Mouse (Mus musculus) stomach, embryonic 15.5 days (tissue): Measurements from ENCODE around the gene D630036H23Rik. TPM values are rescaled to one million over a fixed set of nuclear protein-coding genes. Genes with fewer than 3 reads are reported as not detected.
"Not testable (repeated sequence)": the region's sequence is repeated elsewhere in the genome, so short reads cannot be mapped to it uniquely, and the experiment has no call there.

Source experiments
- ATAC-seq: fragments of 200-750 bp; cut with Nextera tagmentation; 2 replicates; pipeline ENCODE4 v1.8.0; 2017; ENCODE audit warnings: low read depth, moderate number of reproducible peaks, moderate TSS enrichment; ENCODE audit not compliant: insufficient read depth, low FRiP score
- H3K27ac ChIP-seq: fragments of 300-500 bp; sonication (generic); 2 replicates; pipeline ENCODE4 v1.5.1; 2015; ENCODE audit warnings: mild to moderate bottlenecking, inconsistent platforms
- H3K27me3 ChIP-seq: fragments of 300-500 bp; sonication (generic); replicated peaks from 2 replicates; pipeline ENCODE4 v1.6.1; 2015; ENCODE audit warnings: inconsistent platforms
- H3K36me3 ChIP-seq: fragments of 300-500 bp; sonication (generic); 2 replicates; pipeline ENCODE4 v1.6.1; 2015; ENCODE audit warnings: inconsistent platforms
- H3K4me1 ChIP-seq: fragments of 300-500 bp; sonication (generic); 2 replicates; pipeline ENCODE4 v1.6.1; 2015; ENCODE audit warnings: inconsistent platforms
- H3K4me2 ChIP-seq: fragments of 300-500 bp; sonication (generic); 2 replicates; pipeline ENCODE4 v1.6.1; 2015; ENCODE audit warnings: mild to moderate bottlenecking, inconsistent platforms
- H3K4me3 ChIP-seq: fragments of 300-500 bp; sonication (generic); replicated peaks from 2 replicates; pipeline ENCODE4 v1.5.1; 2015; ENCODE audit warnings: inconsistent platforms
- H3K9ac ChIP-seq: fragments of 300-500 bp; sonication (generic); 2 replicates; pipeline ENCODE4 v1.6.1; 2015; ENCODE audit warnings: inconsistent platforms
- H3K9me3 ChIP-seq: fragments of 300-500 bp; sonication (generic); 2 replicates; pipeline ENCODE4 v1.6.1; 2016; ENCODE audit warnings: inconsistent platforms
- WGBS: fragments of 180-500 bp; shearing (Covaris S2); methylation state at CpG from one replicate; pipeline ENCODE4 v1.1.7; 2015; 5-methylcytosine and 5-hydroxymethylcytosine counted together
- polyA plus RNA-seq: library from polyadenylated mRNA; unstranded; fragments of >200 nt; fragmentation: Nextera tagmentation; extraction: Ambion mirVana; gene quantifications from 2 replicates; pipeline ENCODE4 v1.2.1, GENCODE M21; 2015

The D630036H23Rik gene
- polyA plus RNA-seq: 1.7 and 2.1 TPM in 2 replicates

DNA sequence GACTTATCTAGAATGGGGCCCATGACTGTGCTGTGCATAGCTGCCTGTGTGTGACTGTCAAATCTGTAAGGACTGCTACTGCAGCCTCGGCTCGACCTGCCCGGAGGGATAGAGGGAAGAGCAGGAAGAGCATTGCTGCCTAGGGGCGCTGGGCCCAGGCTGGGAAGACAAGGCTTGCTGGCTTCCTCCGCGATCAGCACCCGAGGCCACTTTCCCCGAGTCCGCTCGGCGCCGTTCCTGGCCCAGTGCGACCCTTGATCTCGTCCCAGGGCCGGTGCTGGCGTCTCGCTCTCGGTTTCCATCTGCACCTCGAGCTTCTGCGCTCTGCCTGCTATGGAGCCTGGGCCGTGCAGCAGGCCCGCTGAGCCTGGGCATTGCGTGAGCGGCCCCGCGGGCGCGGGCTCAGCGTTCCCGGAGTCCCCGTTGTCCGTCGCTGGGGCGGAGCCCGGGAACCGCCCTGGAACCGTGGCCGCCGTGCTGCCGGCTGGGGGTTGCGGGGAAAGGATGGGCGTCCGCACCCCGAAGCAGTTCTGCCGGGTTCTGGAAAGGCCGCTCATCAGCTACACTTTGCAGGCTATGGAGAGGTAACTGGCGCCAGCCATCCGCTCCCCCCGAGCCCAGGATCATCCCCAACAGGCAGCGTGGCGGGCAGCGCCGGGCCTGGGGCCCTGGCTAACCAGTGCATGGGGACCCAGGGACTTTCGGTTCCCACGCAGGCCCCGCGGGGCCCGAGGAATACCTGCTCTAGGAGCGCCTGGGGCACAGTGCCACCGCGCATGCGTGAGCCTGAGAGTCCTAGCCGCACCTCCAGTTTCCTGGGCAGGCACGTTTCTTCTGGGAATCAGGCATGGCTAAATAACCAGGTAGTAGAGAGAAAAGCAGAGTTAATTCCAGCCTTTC is at the start of gene D630036H23Rik, which contains the start of gene Ispd:
D630036H23Rik (minus strand) TSS at position 741 of the 900 bp plus-strand sequence.
Ispd (plus strand) TSS at position 10 of the 900 bp plus-strand sequence.
- no peaks in the 10 kb centered on the region for H3K9me3 ChIP-seq
- H3K27me3 ChIP-seq: no peaks in the 10 kb centered on the region
- peak within 1 kb of the TSS; percentile 96 for H3K27ac ChIP-seq
- peak within 1 kb of the TSS; percentile 83 for H3K4me2 ChIP-seq
- H3K4me3 ChIP-seq: peak within 1 kb of the TSS; percentile 58
- no peaks in the 10 kb centered on the region for H3K36me3 ChIP-seq
- H3K9ac ChIP-seq: peak within 1 kb of the TSS; percentile 74
- peaks cover 4% of the 10 kb centered on the region; the same call in 1 of the 2 replicates for H3K4me1 ChIP-seq
- under 1% methylated on average over 64 of the region's 64 CpGs for WGBS
- peak; percentile 92 for ATAC-seq

DNA sequence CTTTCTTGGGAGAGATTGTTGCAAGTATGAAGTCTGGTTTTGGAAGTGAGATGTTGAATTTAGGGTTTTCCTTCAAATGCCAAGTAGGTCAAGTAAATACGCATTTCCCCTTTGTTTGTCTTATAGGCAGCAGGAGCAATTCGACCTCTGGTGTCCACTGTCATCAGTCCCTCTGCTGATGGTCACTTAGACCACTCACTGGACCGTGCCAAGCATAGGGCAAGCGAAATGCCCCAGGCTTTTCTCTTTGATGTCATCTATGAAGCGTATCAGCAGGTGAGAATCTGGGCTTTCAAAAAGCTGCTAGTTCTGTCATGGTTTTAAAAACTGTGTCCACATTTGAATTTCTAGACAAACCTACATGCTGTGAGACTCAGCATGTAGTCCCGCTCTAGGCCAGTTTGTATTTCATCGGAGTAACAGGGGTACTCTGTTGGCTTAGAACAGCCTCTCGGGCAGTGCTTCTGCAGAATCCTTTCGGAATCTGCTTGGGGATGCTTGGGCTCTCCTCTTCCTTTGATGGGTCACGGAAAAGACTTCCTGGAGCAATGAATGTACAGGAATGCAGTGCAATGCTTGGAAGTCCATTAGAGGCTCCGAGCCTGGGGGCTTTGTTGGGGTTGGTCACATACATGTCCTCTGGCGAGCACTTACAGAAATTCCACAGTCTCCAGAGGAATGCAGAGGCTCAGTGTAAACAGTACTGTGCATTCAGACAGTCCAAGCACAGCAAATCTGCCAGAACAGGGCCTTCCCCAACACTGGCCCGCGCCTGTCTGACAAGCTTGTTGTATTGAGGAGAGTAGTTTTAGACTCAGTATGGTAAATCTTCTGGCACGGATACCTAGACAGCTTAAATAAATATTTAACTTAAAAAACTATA is 44.4 kb upstream of the D630036H23Rik start:
- Histone ChIP-seq H3K9me3 (no peaks in the 10 kb centered on the region), H3K27me3 (no peaks in the 10 kb centered on the region), H3K27ac (peak overlapping the region; percentile 48), H3K4me3 (no peak overlapping the region), H3K4me2 (no peak overlapping the region), H3K9ac (no peak overlapping the region), H3K36me3 (no peaks in the 10 kb centered on the region), H3K4me1 (no peaks in the 10 kb centered on the region)
- WGBS: 47% methylated on average over 15 of the region's 15 CpGs
- peak; percentile 82 for ATAC-seq

DNA sequence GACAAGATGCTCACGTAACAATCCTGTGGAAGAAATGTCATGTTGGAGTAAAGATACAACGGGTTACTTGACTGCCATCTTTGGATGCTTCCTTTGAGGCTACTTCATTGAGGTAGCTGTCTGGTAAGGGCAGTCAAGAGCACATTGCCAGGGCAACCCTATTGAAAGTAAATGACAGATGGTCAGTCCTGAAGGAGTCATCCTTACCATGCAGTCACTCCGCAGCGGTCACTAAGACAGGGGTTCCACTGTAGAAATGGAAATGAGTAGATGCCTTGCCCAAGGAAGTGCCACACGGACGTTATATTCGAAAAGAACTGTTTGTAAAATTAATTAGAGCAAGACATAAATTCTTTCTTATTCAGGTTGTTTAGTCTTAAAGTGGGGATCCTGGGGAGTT is 43.3 kb upstream of the D630036H23Rik start:
- H3K4me3 ChIP-seq: no peak overlapping the region
- H3K4me1 ChIP-seq: no peaks in the 10 kb centered on the region
- H3K27me3 ChIP-seq: no peaks in the 10 kb centered on the region
- H3K9ac ChIP-seq: no peak overlapping the region
- ATAC-seq: no peak
- WGBS: 84% methylated on average over 7 of the region's 7 CpGs
- no peak overlapping the region for H3K4me2 ChIP-seq
- no peak overlapping the region for H3K27ac ChIP-seq
- H3K36me3 ChIP-seq: no peaks in the 10 kb centered on the region
- no peaks in the 10 kb centered on the region for H3K9me3 ChIP-seq

DNA sequence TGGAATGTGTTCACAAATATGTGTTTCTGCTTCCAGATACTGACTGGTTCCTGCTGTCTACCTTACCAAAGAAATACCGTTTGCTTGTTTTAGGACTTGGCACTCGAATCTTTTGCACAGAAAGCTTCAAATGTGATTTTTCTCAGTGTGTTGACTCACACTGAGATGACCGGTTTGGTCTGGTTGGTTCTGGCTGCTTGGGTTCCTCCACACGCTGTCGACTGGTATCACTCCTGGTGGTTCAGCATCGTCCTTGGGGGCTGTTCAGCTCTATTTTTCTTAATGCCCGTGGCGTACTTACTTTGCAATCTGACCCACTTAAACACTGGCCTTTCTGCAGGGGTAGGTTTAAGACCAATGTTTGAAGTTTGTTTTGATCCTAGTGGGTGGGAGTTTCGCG is 41.7 kb upstream of the D630036H23Rik start:
- Histone ChIP-seq H3K9me3 (no peaks in the 10 kb centered on the region), H3K9ac (no peak overlapping the region), H3K27me3 (no peaks in the 10 kb centered on the region), H3K27ac (no peak overlapping the region), H3K4me2 (no peak overlapping the region), H3K4me1 (no peaks in the 10 kb centered on the region), H3K4me3 (no peak overlapping the region), H3K36me3 (no peaks in the 10 kb centered on the region)
- no peak for ATAC-seq
- 73% methylated on average over 10 of the region's 10 CpGs for WGBS

DNA sequence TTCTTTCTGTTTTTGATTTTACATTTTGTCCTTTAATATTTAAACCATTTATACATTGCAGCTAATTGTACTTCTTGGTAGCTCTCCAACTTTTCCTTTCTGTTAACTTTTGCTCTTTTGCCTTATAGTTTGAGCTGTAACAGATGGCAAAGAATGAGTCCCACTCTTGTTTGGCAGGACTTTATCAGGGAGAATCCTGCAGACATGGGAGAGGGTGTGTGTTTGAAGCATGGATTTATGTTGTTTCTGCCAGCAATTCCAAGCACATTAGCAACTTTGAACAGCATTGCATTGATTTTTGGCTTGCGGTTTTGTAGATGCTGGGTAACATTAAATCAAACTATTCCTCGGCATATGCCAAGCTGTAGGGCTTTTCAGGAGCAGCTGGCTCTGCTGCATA is 13.1 kb upstream of the D630036H23Rik start:
- H3K27ac ChIP-seq: 0 out of 2 replicates have a peak overlapping the region, but pooled peaks have one; percentile 17
- WGBS: 42% methylated on average over 2 of the region's 2 CpGs

DNA sequence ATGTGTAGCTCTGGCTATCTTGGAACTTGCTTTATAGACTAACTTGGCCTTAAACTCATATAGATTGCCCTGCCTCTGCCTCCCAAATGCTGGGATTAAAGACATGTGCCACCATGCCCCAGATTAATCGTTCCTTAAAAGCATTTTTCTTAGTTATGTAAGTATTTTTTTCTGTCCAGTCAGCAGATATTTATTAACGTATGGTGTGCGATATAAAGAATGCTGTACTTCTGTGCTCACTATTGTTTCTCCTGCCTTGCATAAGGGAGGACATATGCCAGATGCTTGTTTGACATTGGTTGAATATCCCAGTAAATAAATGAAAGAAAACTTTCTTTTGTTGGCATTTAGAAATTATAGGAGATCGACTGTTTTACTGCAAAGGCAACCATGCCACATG is 5.0 kb upstream of the D630036H23Rik start:
- H3K9ac ChIP-seq: no peak overlapping the region
- ATAC-seq: no peak
- H3K27ac ChIP-seq: no peak overlapping the region
- 82% methylated on average over 4 of the region's 4 CpGs for WGBS
- no peaks in the 10 kb centered on the region for H3K27me3 ChIP-seq
- H3K4me1 ChIP-seq: peaks cover 4% of the 10 kb centered on the region; the same call in 1 of the 2 replicates
- H3K4me2 ChIP-seq: no peak overlapping the region
- no peak overlapping the region for H3K4me3 ChIP-seq
- no peaks in the 10 kb centered on the region for H3K9me3 ChIP-seq
- H3K36me3 ChIP-seq: no peaks in the 10 kb centered on the region; the same call in 1 of the 2 replicates

More for the DNA sequence above, 13.1 kb upstream of the D630036H23Rik start:
- H3K4me3 ChIP-seq: no peak overlapping the region
- no peaks in the 10 kb centered on the region for H3K9me3 ChIP-seq
- no peak overlapping the region for H3K9ac ChIP-seq
- no peak for ATAC-seq
- no peaks in the 10 kb centered on the region for H3K27me3 ChIP-seq
- no peaks in the 10 kb centered on the region; the same call in 1 of the 2 replicates for H3K36me3 ChIP-seq
- no peaks in the 10 kb centered on the region for H3K4me1 ChIP-seq
- H3K4me2 ChIP-seq: no peak overlapping the region

DNA sequence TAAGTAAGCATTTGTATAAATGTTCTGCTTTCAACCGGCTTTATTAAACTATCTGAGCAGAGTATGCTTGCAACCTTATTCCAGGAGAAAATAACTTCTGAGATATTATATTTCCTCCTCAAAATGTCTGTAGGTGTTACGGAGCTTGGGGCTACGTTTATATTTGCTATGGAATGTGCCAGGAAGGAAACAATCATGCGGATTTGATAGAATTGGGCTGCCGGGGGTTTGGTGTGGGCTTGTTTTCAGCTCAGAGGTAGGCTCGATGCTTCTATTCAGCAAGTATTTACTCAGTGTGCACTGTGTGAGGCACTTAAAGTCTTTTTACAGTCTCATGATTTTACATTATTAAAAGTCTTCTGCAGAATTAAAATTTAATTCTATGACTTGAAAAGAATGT is 3.4 kb upstream of the D630036H23Rik start:
- Histone ChIP-seq H3K4me3 (no peak overlapping the region), H3K36me3 (no peaks in the 10 kb centered on the region), H3K4me2 (no peak overlapping the region), H3K4me1 (peaks cover 4% of the 10 kb centered on the region; the same call in 1 of the 2 replicates), H3K27me3 (no peaks in the 10 kb centered on the region), H3K9me3 (no peaks in the 10 kb centered on the region), H3K27ac (no peak overlapping the region), H3K9ac (no peak overlapping the region)
- 41% methylated on average over 6 of the region's 6 CpGs for WGBS
- ATAC-seq: no peak

DNA sequence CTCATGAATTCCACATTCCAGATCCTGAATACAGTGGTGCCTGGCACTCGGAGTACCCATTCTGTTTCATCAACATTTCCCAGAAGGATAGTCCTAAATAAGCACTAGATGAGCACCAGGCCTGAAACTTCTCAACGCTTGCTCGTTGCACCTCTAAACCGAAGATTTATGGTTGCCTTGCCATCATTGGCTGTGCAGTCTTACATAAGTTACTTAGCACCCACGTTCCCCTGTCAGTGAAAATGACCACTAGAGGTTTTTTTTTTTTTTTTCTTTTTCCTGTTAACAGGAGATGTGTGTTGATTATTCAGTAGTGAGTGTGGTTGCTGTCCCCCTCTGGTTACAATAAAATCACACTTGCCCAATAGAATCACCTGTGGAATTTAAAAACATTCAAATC is 1.2 kb downstream of the D630036H23Rik start:
- H3K9me3 ChIP-seq: no peaks in the 10 kb centered on the region
- no peaks in the 10 kb centered on the region for H3K27me3 ChIP-seq
- no peak overlapping the region for H3K4me3 ChIP-seq
- peaks cover 4% of the 10 kb centered on the region; the same call in 1 of the 2 replicates for H3K4me1 ChIP-seq
- H3K4me2 ChIP-seq: peak overlapping the region; percentile 83; the same call in 1 of the 2 replicates
- 51% methylated on average over 5 of the region's 5 CpGs for WGBS
- ATAC-seq: no peak
- no peak overlapping the region for H3K9ac ChIP-seq
- H3K27ac ChIP-seq: no peak overlapping the region; the same call in 1 of the 2 replicates
- H3K36me3 ChIP-seq: no peaks in the 10 kb centered on the region

DNA sequence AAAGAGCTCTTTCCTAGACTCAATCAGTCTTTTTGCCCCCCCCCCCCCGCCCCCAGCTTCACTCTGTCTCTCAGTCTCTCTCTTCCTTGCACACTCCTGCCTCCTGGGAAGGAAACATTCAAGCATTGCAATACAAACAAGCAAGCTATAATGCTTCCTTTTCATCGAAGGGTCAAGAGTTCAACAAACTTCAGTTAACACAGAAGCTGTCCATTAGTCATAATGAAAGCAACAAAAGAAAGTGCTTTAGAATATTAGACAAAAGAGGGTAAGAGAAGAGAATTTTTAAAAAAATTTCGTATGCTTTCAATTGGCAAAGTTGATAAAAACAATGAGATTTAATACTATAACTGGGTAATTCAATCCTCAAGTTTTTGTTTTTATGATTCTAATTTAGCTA is 1.7 kb downstream of the D630036H23Rik start:
- Histone ChIP-seq H3K36me3 (no peaks in the 10 kb centered on the region), H3K27ac (no peak overlapping the region), H3K9ac (no peak overlapping the region), H3K9me3 (no peaks in the 10 kb centered on the region), H3K4me3 (no peak overlapping the region), H3K4me1 (peaks cover 4% of the 10 kb centered on the region; the same call in 1 of the 2 replicates), H3K4me2 (no peak overlapping the region), H3K27me3 (no peaks in the 10 kb centered on the region)
- 44% methylated on average over 3 of the region's 3 CpGs for WGBS
- ATAC-seq: no peak

DNA sequence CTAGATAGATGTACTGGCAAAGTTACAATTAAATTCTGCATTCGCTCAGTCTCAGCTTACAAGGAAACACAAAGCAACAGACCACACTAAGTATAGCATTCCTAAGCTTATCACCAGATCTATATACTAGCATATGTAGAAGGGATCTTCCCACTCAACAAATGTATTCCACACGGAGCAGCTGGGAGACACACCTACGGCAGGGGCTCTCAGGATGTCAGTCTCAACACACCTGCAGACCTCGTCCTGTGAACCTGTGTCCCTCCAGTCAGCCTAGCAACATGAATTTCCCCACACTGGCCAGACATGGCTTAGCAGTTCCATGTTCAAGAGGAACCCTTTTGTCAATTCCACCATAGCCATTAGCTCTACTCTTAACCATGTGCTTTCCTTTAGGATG is 5.6 kb downstream of the D630036H23Rik start:
- H3K9ac ChIP-seq, H3K27me3 ChIP-seq, H3K36me3 ChIP-seq, H3K4me3 ChIP-seq, H3K9me3 ChIP-seq, H3K4me2 ChIP-seq, H3K27ac ChIP-seq, H3K4me1 ChIP-seq, ATAC-seq: not testable (repeated sequence)
- 70% methylated on average over 3 of the region's 4 CpGs for WGBS

DNA sequence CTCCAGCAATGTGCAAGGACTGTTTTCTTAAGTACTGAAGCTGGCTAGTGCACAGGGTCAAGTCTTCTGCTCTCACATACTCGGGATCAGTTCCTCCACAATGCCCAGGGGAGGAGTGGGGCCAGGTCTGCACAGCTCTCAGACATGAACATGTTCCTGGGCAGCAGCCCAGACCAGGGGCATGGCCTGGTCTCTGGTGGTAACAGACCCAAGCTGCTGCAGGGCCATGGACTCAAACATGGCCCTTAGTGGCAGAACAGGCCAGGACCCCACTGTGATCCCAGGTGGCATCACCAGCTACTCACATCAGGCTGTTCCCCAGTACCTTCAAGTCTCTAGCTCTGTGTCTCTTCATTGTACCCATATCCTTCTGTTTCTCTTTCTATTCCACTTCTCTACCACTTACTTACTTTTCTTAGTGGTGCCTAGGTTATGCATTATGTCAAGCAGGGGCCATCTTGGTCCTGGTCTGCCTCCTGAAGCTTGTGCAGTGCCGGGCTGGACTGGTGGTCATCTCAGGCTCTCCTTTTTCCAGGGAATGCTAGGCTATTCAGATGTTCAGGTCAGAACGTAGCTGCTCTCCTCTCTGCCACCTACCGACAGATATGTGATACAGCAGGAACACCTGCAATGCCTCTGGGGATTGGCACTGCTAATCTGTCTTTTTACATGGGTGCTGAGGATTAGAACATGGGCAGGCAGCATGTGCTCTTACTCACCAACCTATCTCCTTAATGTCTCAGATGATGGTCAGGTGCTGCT is 8.6 kb downstream of the D630036H23Rik start:
- no peaks in the 10 kb centered on the region for H3K27me3 ChIP-seq
- H3K4me1 ChIP-seq: no peaks in the 10 kb centered on the region
- H3K9ac ChIP-seq: no peak overlapping the region
- H3K4me3 ChIP-seq: no peak overlapping the region
- no peaks in the 10 kb centered on the region for H3K36me3 ChIP-seq
- 55% methylated on average over 4 of the region's 4 CpGs for WGBS
- H3K9me3 ChIP-seq: no peaks in the 10 kb centered on the region
- no peak overlapping the region for H3K4me2 ChIP-seq
- no peak overlapping the region for H3K27ac ChIP-seq
- ATAC-seq: no peak
